Mouse (Mus musculus): ENCODE results near the gene Rab23. TPM values are rescaled to one million over a fixed set of nuclear protein-coding genes. Genes with fewer than 3 reads are reported as not detected.
A peak's percentile ranks its signal among the peaks of the same experiment; 100 is the strongest.
"Not testable (repeated sequence)": the region's sequence is repeated elsewhere in the genome, so short reads cannot be mapped to it uniquely, and the experiment has no call there.

Rab23 gene
- polyA plus RNA-seq, 1 experiment from 2014 or later = 9.6 TPM

GRCm38 (mm10) chr1:33733044-33733443 lies 13.4 kb downstream of the Rab23 start:
- DNase-seq (ENCODE audit: low spot score) = no peak

- DNase-seq (ENCODE audit: low spot score) = no peak
Measured at GRCm38 (mm10) chr1:33734001-33734685, 14.5 kb downstream of the Rab23 start.

- no peak for DNase-seq (ENCODE audit: low spot score)
Measured at GRCm38 (mm10) chr1:33738281-33738680, 18.6 kb downstream of the Rab23 start.

- DNase-seq (ENCODE audit: low spot score) = no peak
Measured at GRCm38 (mm10) chr1:33738681-33739278, 19.1 kb downstream of the Rab23 start.

- peak; percentile 79 for DNase-seq (ENCODE audit: low spot score)
Measured at GRCm38 (mm10) chr1:33739302-33739701, 19.6 kb downstream of the Rab23 start.

- peak; percentile 59 for DNase-seq (ENCODE audit: low spot score)
Measured at GRCm38 (mm10) chr1:33742903-33743302, 23.2 kb downstream of the Rab23 start.

GRCm38 (mm10) chr1:33744815-33745214 lies 25.1 kb downstream of the Rab23 start:
- not testable (repeated sequence) for DNase-seq (ENCODE audit: low spot score)

- no peak for DNase-seq (ENCODE audit: low spot score)
Measured at GRCm38 (mm10) chr1:33745901-33746300, 26.2 kb downstream of the Rab23 start.

- DNase-seq (ENCODE audit: low spot score) = no peak
Measured at GRCm38 (mm10) chr1:33749109-33749508, 29.4 kb downstream of the Rab23 start.

GRCm38 (mm10) chr1:33749709-33750108 lies 30.0 kb downstream of the Rab23 start:
- DNase-seq (ENCODE audit: low spot score) = not testable (repeated sequence)

GRCm38 (mm10) chr1:33751283-33751682 lies 31.6 kb downstream of the Rab23 start:
- no peak for DNase-seq (ENCODE audit: low spot score)

GRCm38 (mm10) chr1:33754089-33754488 lies 34.4 kb downstream of the Rab23 start:
- DNase-seq (ENCODE audit: low spot score) = no peak

- no peak for DNase-seq (ENCODE audit: low spot score)
Measured at GRCm38 (mm10) chr1:33754965-33755735, 35.5 kb downstream of the Rab23 start.

- DNase-seq (ENCODE audit: low spot score) = no peak
Measured at GRCm38 (mm10) chr1:33755799-33756198, 36.1 kb downstream of the Rab23 start.

GRCm38 (mm10) chr1:33756258-33757032 lies 36.8 kb downstream of the Rab23 start:
- DNase-seq (ENCODE audit: low spot score) = no peak

GRCm38 (mm10) chr1:33757033-33757413 lies 37.3 kb downstream of the Rab23 start:
- DNase-seq (ENCODE audit: low spot score) = peak; percentile 32

- DNase-seq (ENCODE audit: low spot score) = peak; percentile 26
Measured at GRCm38 (mm10) chr1:33757491-33758041, 37.9 kb downstream of the Rab23 start, which contains the start of gene Bag2. Gene Bag2 (minus strand): TSS chr1:33757795.

- peak; percentile 19 for DNase-seq (ENCODE audit: low spot score)
Measured at GRCm38 (mm10) chr1:33758488-33758887, 38.8 kb downstream of the Rab23 start.

GRCm38 (mm10) chr1:33763826-33764225 lies 44.1 kb downstream of the Rab23 start:
- DNase-seq (ENCODE audit: low spot score) = no peak

GRCm38 (mm10) chr1:33765468-33766080 lies 45.9 kb downstream of the Rab23 start:
- no peak for DNase-seq (ENCODE audit: low spot score)

Measured in thymus, postnatal 0 days (tissue).